Mouse (Mus musculus) spleen, postnatal 36 days (tissue): ENCODE data around the gene Psmd9.
A peak's percentile ranks its signal among the peaks of the same experiment; 100 is the strongest.

Experiments
- DNase-seq, 2 experiments: peaks; one replicate each; pipeline ENCODE4 v3.0.0; 2022; ENCODE audit warnings: low spot score in 2 of 2, mixed read lengths in 1 of 2

Gene Psmd9

GRCm38 (mm10) chr5:123149451-123150400 is 19.5 kb upstream of the Psmd9 start:
- DNase-seq: peak; percentile 85 to 88

GRCm38 (mm10) chr5:123150641-123151040 is 18.6 kb upstream of the Psmd9 start:
- DNase-seq: peak; percentile 82 to 85

GRCm38 (mm10) chr5:123151077-123151476 is 18.1 kb upstream of the Psmd9 start:
- DNase-seq: peak; percentile 92 to 93

GRCm38 (mm10) chr5:123151707-123152362 is 17.4 kb upstream of the Psmd9 start:
- DNase-seq: peak in 1 of 2 experiments; percentile 5

GRCm38 (mm10) chr5:123152901-123153300 is 16.3 kb upstream of the Psmd9 start:
- DNase-seq: peak in 1 of 2 experiments; percentile 15

- DNase-seq: peak; percentile 76 to 80
Measured at GRCm38 (mm10) chr5:123155425-123155824, 13.8 kb upstream of the Psmd9 start.

GRCm38 (mm10) chr5:123156763-123157162 is 12.4 kb upstream of the Psmd9 start:
- DNase-seq: no peak

GRCm38 (mm10) chr5:123157972-123158371 is 11.2 kb upstream of the Psmd9 start:
- no peak for DNase-seq

- no peak for DNase-seq
Measured at GRCm38 (mm10) chr5:123159446-123159845, 9.8 kb upstream of the Psmd9 start.

GRCm38 (mm10) chr5:123159866-123160265 is 9.3 kb upstream of the Psmd9 start:
- no peak for DNase-seq

GRCm38 (mm10) chr5:123160341-123160740 is 8.9 kb upstream of the Psmd9 start:
- no peak for DNase-seq

GRCm38 (mm10) chr5:123162942-123163341 is 6.3 kb upstream of the Psmd9 start:
- DNase-seq: no peak

- DNase-seq: no peak
Measured at GRCm38 (mm10) chr5:123166437-123166836, 2.8 kb upstream of the Psmd9 start.

- DNase-seq: no peak
Measured at GRCm38 (mm10) chr5:123167591-123167990, 1.6 kb upstream of the Psmd9 start.

GRCm38 (mm10) chr5:123170365-123170764 is 1.2 kb downstream of the Psmd9 start:
- no peak for DNase-seq

- peak; percentile 73 to 83 for DNase-seq
Measured at GRCm38 (mm10) chr5:123171646-123172350, 2.6 kb downstream of the Psmd9 start.

GRCm38 (mm10) chr5:123178792-123179191 is 9.6 kb downstream of the Psmd9 start:
- no peak for DNase-seq

- no peak for DNase-seq
Measured at GRCm38 (mm10) chr5:123180390-123180789, 11.2 kb downstream of the Psmd9 start.

- no peak for DNase-seq
Measured at GRCm38 (mm10) chr5:123181536-123181935, 12.3 kb downstream of the Psmd9 start.

GRCm38 (mm10) chr5:123182651-123183050 is 13.4 kb downstream of the Psmd9 start, which contains the start of gene Hpd:
Gene Hpd (minus strand): TSS chr5:123182727.
- DNase-seq: no peak

GRCm38 (mm10) chr5:123185966-123186365 is 16.8 kb downstream of the Psmd9 start:
- DNase-seq: no peak

GRCm38 (mm10) chr5:123187306-123187705 is 18.1 kb downstream of the Psmd9 start:
- no peak for DNase-seq
